Mouse (Mus musculus): ENCODE data around the gene Mlec. TPM values are rescaled to one million over a fixed set of nuclear protein-coding genes. Genes with fewer than 3 reads are reported as not detected.
A peak's percentile ranks its signal among the peaks of the same experiment; 100 is the strongest.
"Not testable (repeated sequence)": the region's sequence is repeated elsewhere in the genome, so short reads cannot be mapped to it uniquely, and the experiment has no call there.

Gene Mlec
- polyA plus RNA-seq, 1 experiment from 2014 or later: 78.1 TPM

DNA sequence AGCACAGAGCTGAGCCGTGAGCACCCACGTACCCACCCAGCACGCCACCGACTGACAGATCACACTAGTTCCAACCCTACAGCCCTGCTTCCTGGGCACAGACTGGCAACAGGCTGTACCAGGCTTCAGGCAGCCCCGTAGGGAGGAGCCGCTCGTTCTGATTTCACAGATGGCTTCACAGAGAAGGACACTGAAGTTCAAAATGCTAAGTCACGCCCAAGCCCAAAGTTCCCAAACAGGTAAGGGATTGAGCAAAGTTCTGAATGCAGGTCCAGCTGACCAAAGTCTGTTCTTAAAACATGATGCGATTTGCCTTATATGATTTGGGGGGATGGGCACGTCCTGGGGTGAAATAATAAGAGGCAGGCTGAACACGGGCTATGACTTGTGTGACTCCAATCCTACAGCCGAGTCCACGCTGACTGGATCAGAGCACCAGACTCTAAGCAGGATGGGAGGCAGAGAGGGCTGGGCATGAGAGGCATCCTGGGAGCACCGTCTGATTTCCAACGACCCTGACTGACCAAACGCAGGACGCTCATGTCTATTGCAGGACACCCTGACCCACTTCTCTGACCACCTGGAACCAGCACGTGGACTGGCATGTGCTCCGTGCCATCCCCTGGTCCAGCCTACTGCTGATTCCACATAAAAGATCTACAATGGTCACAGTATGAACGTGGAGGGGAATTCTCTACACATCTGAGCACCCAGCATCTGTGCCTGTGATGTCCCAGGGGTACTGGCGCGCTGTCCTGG lies 30.4 kb downstream of the Mlec start:
- H3K36me3 ChIP-seq: peaks cover 69% of the 10 kb centered on the region
- no peak overlapping the region for H3K9ac ChIP-seq
- no peak overlapping the region for H3K4me2 ChIP-seq (replicated peaks)
- no peak overlapping the region for H3K27ac ChIP-seq
- WGBS: 94% methylated on average over 22 of the region's 22 CpGs
- no peak overlapping the region for H3K4me3 ChIP-seq
- H3K27me3 ChIP-seq: no peaks in the 10 kb centered on the region
- ATAC-seq (ENCODE audit: low FRiP score, low read depth): no peak
- no peaks in the 10 kb centered on the region for H3K9me3 ChIP-seq
- peaks cover 7% of the 10 kb centered on the region for H3K4me1 ChIP-seq

DNA sequence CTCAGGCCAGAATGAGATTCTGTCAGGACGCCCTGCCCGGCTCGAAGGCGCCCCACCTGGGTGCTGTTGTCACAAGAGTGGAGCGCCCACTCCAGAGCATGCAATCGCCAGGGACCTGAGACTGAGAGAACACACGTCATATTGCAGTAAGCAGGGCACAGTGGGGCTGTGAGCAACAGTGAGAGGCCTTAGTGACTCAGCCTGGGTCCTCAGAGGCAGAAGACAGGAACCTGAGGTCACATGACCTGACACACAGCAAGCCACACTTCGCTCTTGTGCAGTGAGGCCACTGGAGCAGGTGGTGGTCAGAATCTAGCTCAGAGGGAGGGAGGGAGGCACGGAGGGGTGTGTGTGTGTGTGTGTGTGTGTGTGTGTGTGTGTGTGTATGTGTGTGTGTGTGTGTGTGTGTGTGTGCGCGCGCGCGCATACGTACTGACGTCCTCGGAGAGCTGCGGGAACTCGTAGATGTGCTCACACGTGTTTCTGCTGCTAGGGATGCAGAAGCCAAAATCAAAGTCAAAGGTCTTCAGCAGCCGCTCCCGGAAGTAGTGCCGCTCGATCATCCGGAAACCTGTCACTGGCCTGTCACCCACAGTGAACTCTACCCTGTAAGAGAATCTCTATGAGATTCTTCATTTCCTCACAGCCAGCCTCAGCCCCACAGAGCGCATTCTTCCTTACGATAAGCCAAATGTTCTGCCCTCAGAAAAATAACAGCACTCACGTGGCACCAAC lies 31.2 kb downstream of the Mlec start:
- Histone ChIP-seq H3K4me3 (no peak overlapping the region), H3K36me3 (peaks cover 77% of the 10 kb centered on the region), H3K4me1 (peaks cover 6% of the 10 kb centered on the region), H3K4me2 (replicated peaks) (no peak overlapping the region), H3K9me3 (no peaks in the 10 kb centered on the region), H3K27me3 (no peaks in the 10 kb centered on the region), H3K27ac (no peak overlapping the region), H3K9ac (no peak overlapping the region)
- WGBS: 93% methylated on average over 28 of the region's 28 CpGs
- no peak for ATAC-seq (ENCODE audit: low FRiP score, low read depth)

DNA sequence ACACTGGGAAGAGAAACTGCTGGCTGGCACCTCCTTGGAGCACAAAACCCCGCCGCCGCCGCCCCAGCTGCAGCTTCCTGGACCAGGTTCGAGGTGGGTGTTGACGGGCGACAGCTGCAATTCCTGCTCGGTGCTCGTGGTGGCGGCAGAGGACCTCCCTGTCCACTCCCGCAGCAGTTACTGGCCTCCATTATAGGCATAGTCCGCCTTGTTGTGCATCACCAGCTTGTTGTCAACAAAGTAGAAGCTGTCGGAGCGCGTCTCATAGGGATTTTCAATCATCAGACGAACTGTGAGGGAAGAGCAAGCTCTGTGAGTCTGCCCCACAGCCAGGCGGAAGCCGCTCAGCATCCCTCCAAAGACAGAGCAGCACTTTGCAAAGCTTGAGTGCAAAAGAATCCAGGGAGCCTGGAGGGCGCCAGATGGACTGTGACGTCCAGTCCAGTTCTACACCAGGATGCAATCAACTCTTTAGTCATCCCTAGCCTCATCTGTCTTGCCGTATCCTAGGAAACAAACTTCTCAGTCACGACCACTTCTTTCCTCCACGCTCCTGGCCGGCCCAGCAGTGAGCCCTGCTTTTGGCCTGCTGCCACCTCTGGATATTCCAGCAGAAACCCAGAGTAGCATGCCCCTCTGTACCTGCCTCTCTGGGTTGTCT lies 32.6 kb downstream of the Mlec start:
- Histone ChIP-seq H3K9me3 (no peaks in the 10 kb centered on the region), H3K27ac (peak overlapping the region; percentile 33; the same call in 1 of the 2 replicates), H3K4me3 (no peak overlapping the region), H3K4me2 (replicated peaks) (peak overlapping the region; percentile 20), H3K36me3 (peaks cover 75% of the 10 kb centered on the region), H3K4me1 (peaks cover 6% of the 10 kb centered on the region), H3K27me3 (no peaks in the 10 kb centered on the region), H3K9ac (no peak overlapping the region; the same call in 1 of the 2 replicates)
- ATAC-seq (ENCODE audit: low FRiP score, low read depth): peak; percentile 61
- 28% methylated on average over 24 of the region's 24 CpGs for WGBS

DNA sequence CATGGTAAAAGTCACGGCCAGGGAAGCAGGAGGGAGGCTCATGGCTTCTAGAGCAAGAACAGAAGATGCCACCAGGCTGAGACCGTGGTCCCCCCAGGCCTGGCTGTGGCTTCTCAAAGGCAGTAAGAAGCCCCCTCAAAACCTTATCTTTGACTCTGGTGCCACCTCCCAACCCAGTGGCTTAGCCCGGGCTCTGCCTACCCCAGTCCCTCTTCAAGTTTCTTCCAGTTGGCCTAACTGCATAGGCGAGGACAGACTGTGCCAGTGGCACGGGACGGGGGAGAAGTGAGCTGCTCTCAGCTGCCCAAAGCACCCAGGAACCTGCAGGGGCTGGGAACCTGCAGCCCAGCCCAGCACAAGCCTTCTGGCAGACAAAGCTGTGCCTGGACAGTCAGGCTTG lies 33.3 kb downstream of the Mlec start:
- Histone ChIP-seq H3K36me3 (peaks cover 69% of the 10 kb centered on the region), H3K27ac (no peak overlapping the region), H3K4me1 (peaks cover 6% of the 10 kb centered on the region), H3K9ac (no peak overlapping the region), H3K4me2 (replicated peaks) (no peak overlapping the region), H3K4me3 (no peak overlapping the region), H3K27me3 (no peaks in the 10 kb centered on the region), H3K9me3 (no peaks in the 10 kb centered on the region)
- ATAC-seq (ENCODE audit: low FRiP score, low read depth): no peak
- WGBS: 92% methylated on average over 6 of the region's 6 CpGs

DNA sequence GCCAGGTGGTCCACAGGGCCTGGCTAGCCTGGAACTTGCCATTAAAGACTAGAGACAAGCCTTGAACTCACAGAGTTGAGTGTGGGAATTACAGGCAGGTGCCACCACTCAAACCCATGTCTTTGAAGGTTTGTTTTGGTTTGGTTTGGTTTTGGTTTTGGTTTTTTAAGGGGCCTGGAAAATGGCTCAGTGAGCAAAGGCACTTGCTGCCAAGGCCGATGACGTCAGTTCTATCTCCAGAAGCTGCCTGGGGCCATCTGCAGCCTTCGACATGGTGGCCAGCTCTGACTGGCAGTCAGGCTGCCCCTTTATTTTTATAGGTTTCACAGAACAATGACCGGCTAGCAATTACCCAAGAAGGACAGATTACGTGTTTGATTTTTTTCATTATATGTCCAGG lies 37.0 kb downstream of the Mlec start:
- 71% methylated on average over 5 of the region's 5 CpGs for WGBS
- Histone ChIP-seq H3K9me3 (no peaks in the 10 kb centered on the region), H3K27me3 (no peaks in the 10 kb centered on the region), H3K4me2 (replicated peaks) (no peak overlapping the region), H3K4me3 (no peak overlapping the region), H3K27ac (no peak overlapping the region), H3K9ac (no peak overlapping the region), H3K36me3 (peaks cover 52% of the 10 kb centered on the region), H3K4me1 (peaks cover 19% of the 10 kb centered on the region)
- ATAC-seq (ENCODE audit: low FRiP score, low read depth): no peak

DNA sequence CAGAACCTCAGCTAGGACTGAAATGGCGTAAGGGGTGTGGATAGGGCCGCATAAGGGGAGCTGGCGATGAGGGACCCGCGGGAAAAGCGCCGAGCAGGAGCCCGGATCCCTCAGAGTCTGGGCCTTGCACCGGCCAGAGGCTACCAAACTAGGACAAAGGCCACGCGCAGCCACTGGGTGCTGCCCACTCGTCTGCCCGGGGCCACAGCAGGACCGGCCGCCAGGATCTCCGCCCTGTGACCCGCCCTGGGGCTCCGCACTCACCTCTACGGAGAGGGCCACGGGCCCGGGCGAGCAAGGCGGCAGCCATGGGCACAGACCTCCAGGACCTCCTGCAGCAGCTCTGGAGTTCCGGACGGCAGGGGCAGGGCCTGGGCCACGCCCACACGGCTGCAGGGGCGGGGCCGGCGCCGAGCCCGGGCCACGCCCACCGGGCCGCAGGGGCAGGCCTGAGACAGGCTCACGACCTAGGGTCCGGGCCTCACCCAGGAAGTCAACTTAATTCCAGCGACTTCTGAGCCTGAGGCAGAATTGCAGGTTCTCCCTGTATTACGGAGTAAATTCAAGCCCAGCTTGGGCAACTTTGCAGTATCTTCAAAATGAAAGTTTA lies 38.9 kb downstream of the Mlec start, which contains the start of gene Acads:
TSS of gene Acads (minus strand) at position 386 of the 610 bp plus-strand sequence.
- H3K4me1 ChIP-seq: peaks cover 13% of the 10 kb centered on the region
- ATAC-seq (ENCODE audit: low FRiP score, low read depth): peak; percentile 81
- H3K9ac ChIP-seq: peak within 1 kb of the TSS; percentile 94
- peak within 1 kb of the TSS; percentile 52; the same call in 1 of the 2 replicates for H3K27ac ChIP-seq
- H3K36me3 ChIP-seq: peaks cover 54% of the 10 kb centered on the region
- no peaks in the 10 kb centered on the region for H3K27me3 ChIP-seq
- H3K9me3 ChIP-seq: no peaks in the 10 kb centered on the region
- WGBS: 2% methylated on average over 38 of the region's 39 CpGs
- peak within 1 kb of the TSS; percentile 84 for H3K4me2 ChIP-seq (replicated peaks)
- peak within 1 kb of the TSS; percentile 89 for H3K4me3 ChIP-seq

DNA sequence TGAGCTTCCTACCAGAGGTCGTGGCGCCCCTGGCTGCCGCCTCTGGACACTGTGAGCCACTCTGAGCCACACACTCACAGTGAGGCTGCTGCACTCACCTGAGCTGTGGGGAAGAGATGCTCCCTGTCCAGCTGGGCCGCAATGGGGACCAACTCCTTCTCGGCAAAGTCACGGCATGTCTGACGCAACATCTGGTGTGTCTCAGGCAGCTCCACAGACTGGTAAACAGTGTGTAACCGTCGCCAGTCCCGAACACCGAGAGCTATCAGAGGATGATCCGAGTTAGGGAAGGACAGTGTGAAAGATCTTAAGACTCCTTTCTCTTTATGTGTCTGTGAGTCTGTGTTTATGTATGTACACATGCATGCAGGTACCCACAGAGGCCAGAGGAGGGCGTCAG lies 40.5 kb downstream of the Mlec start:
- Histone ChIP-seq H3K4me3 (no peak overlapping the region), H3K4me2 (replicated peaks) (no peak overlapping the region), H3K36me3 (peaks cover 55% of the 10 kb centered on the region), H3K9me3 (no peaks in the 10 kb centered on the region), H3K27ac (no peak overlapping the region), H3K9ac (no peak overlapping the region), H3K27me3 (no peaks in the 10 kb centered on the region), H3K4me1 (peaks cover 13% of the 10 kb centered on the region)
- 94% methylated on average over 13 of the region's 13 CpGs for WGBS
- ATAC-seq (ENCODE audit: low FRiP score, low read depth): no peak

DNA sequence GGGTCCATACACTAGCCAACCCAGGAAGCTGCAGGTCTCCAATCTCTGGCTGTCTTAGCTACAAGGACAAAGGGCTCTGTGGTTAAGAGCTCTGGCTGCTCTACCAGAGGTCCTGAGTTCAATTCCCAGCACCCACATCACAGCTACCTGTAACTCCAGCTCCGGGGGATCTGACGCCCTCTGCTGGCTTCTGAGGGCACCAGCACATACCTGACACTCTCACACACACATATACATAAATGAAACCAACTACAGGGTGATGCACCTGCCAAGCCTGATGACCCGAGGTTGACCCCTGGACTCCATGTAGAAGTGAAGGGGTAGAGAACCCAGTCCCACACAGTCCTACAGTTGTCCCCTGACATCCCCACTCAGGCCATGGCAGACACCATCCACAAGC lies 41.6 kb downstream of the Mlec start:
- Histone ChIP-seq H3K4me2 (replicated peaks) (no peak overlapping the region), H3K27ac (no peak overlapping the region), H3K4me1 (peaks cover 13% of the 10 kb centered on the region), H3K9me3 (no peaks in the 10 kb centered on the region), H3K4me3 (no peak overlapping the region), H3K27me3 (no peaks in the 10 kb centered on the region), H3K36me3 (peaks cover 59% of the 10 kb centered on the region), H3K9ac (no peak overlapping the region)
- 91% methylated on average over 3 of the region's 3 CpGs for WGBS
- no peak for ATAC-seq (ENCODE audit: low FRiP score, low read depth)

DNA sequence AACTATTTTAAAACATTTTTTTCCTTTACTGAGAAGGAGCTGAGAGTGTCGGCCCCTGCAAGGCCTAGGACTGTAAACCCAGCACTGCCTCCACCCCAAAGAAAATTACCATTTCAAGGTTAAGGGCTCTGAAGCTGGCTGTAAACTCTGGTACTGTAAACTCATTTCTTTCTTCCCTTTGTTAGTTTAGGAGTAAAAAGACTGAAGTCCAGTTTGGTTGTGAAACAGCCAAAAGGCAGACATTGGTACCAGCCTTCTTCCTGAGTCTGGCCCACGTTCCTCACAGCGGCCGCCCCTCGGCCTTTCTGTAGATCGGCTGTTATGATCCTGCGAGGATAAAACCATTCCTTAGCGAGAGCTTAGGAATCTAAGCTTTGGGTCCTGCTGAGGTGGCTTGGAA lies 43.5 kb downstream of the Mlec start:
- no peak overlapping the region for H3K9ac ChIP-seq
- no peak overlapping the region for H3K27ac ChIP-seq
- H3K4me3 ChIP-seq: no peak overlapping the region
- WGBS: 95% methylated on average over 8 of the region's 8 CpGs
- no peak overlapping the region for H3K4me2 ChIP-seq (replicated peaks)
- ATAC-seq (ENCODE audit: low FRiP score, low read depth): no peak
- H3K36me3 ChIP-seq: peaks cover 79% of the 10 kb centered on the region
- H3K27me3 ChIP-seq: no peaks in the 10 kb centered on the region
- peaks cover 12% of the 10 kb centered on the region for H3K4me1 ChIP-seq
- H3K9me3 ChIP-seq: no peaks in the 10 kb centered on the region

DNA sequence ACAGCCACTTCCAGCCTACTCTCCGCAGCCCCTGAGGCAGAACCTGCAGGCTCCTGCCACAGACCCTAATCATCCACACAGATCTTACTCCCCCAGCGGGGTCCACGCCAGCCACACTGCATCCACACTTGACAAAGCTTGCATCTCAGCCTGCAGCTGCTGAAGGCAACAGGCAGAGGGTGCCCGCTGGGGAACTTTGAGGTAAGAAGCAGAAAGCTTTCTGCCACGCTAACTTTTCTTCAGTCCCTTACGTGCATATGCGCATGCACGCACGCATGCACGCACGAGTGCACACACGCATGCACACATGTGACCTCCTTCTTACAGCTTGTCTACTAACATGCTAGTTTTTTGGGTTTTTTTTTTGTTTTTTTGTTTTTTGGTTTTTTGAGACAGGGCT lies 44.7 kb downstream of the Mlec start:
- Histone ChIP-seq H3K4me1 (peaks cover under 1% of the 10 kb centered on the region; the same call in 1 of the 2 replicates), H3K27me3 (no peaks in the 10 kb centered on the region), H3K36me3 (peaks cover 80% of the 10 kb centered on the region), H3K4me3 (no peak overlapping the region), H3K27ac (no peak overlapping the region), H3K9ac (no peak overlapping the region), H3K4me2 (replicated peaks) (no peak overlapping the region), H3K9me3 (no peaks in the 10 kb centered on the region)
- WGBS: 95% methylated on average over 12 of the region's 12 CpGs
- no peak for ATAC-seq (ENCODE audit: low FRiP score, low read depth)

DNA sequence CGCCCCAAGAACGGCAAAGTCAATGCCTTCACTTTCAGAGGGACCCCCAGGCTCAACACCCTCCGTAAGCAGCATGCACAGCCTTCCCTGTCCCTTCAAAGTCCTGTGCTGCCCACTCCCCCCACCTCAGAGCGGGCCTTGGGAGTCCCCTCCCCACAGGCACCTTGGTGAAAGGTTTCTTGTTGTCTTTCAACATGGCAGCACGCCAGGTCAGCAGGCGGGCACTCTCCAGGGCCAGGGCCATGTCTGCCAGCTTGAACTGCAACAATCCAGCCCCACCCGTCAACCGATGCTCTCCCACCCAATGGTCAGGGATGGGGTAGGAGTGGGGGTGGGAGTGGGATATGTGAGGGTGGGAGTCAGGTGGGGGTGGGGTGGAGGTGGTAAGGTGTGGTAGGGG lies 46.8 kb downstream of the Mlec start:
- Histone ChIP-seq H3K9ac (no peak overlapping the region), H3K4me3 (no peak overlapping the region), H3K27ac (no peak overlapping the region), H3K4me1 (no peaks in the 10 kb centered on the region), H3K9me3 (no peaks in the 10 kb centered on the region), H3K27me3 (no peaks in the 10 kb centered on the region), H3K36me3 (peaks cover 70% of the 10 kb centered on the region), H3K4me2 (replicated peaks) (no peak overlapping the region)
- 97% methylated on average over 8 of the region's 8 CpGs for WGBS
- ATAC-seq (ENCODE audit: low FRiP score, low read depth): no peak

DNA sequence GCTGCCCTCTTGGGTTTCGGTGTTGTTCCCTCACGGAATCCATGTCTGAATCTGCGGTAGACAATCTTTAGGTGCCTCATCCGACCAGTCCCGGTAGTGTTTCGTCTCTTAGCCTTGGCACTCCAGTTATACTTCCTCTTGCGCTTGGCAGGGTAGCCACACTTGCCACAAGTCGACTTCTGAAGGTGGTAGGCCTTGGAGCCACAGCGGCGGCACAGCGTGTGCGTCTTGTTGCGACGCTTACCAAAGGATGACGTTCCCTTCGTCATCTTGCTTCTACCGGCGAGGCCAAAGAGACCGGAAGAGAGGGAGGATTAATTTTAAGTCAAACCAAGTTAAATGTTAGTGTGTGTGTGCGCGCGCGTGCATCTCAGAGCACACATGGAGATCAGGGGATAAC lies 54.7 kb downstream of the Mlec start:
- not testable (repeated sequence) for H3K27me3 ChIP-seq; H3K9ac ChIP-seq; H3K4me3 ChIP-seq; H3K9me3 ChIP-seq; H3K4me2 ChIP-seq (replicated peaks); ATAC-seq (ENCODE audit: low FRiP score, low read depth); H3K4me1 ChIP-seq; H3K27ac ChIP-seq
- H3K36me3 ChIP-seq: peaks cover 59% of the 10 kb centered on the region
- 96% methylated on average over 23 of the region's 23 CpGs for WGBS

Measured in limb, embryonic 13.5 days (tissue).